Mouse (Mus musculus) adrenal gland, adult 18-20 months (tissue): Measurements from ENCODE around the gene Gpr15. TPM values are rescaled to one million over a fixed set of nuclear protein-coding genes. Genes with fewer than 3 reads are reported as not detected.

ENCODE experiments used
- DNase-seq, 2 experiments: peaks; one replicate each; pipeline ENCODE4 v3.0.0; 2021 to 2022; ENCODE audit warnings: low spot score in 2 of 2
- total RNA-seq, 2 experiments: library from RNA; stranded (reverse); gene quantifications; 1 replicate in 1 of 2; 2 replicates in 1 of 2; pipeline ENCODE4 v1.2.3; 2021

The Gpr15 gene
- total RNA-seq, 2 experiments from 2014 or later: not detected

DNA sequence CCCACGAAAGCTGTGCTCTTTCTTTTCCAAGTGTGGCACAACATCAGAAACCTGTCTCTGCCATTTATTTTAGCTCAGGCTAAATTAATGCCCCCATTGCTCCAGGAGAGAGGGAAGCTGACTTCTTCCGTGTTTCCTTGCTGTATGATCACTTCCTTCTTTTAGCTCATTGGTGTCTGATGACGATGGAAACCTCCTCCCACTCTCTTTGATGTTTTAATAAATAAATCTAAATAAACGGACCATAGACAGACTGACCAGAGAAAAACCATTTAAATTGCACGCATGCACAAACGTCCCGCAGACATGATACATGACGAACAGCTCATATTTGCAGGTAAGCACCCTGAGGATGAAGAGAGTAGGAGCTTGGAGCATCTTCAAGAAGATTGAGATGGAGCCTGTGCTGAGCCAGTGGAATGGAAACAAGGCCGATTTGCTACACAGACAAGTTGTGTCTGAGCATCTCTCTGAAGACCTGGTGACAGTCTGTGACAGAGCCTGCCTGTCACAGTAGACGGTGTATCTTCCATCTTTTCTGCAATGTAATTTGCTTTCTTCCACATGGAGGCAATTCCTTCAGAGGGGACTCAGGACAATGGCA lies 16.4 kb downstream of the Gpr15 start:
- DNase-seq: no peak

DNA sequence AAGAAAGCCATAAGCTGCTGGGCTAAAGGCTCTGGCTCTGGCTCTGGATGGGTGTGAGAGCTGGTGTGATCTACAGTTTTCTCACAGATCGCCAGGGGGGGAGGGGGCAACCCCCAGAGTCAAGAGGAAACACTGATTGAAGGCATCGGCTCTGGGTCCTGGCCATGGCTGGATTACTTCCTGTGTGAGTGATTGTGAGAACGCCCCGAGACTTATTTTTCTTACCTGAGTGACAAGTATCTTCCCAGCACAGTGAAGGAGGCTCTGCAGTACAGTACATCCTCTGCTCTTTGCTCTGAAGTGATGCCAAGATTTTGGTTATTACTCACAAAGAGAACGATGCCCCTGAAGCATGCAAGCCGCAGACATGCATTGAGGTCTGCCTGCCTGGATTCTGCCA lies 17.1 kb downstream of the Gpr15 start:
- DNase-seq: no peak

DNA sequence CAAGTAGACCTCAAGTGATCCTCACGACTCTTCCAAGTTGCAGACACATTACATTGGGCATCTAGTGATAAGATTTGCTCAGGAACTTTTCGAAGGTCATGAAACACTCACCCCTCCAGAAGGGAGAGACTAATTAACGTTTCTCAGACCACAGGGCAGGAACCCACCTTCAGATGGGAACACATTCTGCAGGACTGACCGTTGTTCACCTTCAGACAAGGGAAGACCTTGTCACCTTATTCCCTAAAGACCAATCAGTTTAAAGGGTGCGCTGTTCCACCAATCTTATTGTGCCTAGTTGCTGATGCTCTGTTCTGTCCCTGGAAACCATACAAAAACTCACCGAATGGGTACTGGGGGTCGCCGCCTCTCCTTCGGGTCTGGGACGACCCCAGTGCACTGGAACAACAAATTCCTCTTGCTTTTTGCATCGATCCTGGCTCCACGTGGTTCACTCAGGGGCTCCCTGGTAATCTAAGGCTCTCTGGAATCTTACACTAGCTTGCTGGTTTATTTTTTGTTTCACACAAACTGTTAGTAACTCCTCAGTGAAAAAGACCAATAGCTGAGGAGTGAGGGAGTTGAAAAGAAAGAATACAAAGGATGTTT lies 17.9 kb downstream of the Gpr15 start:
- DNase-seq: no peak

DNA sequence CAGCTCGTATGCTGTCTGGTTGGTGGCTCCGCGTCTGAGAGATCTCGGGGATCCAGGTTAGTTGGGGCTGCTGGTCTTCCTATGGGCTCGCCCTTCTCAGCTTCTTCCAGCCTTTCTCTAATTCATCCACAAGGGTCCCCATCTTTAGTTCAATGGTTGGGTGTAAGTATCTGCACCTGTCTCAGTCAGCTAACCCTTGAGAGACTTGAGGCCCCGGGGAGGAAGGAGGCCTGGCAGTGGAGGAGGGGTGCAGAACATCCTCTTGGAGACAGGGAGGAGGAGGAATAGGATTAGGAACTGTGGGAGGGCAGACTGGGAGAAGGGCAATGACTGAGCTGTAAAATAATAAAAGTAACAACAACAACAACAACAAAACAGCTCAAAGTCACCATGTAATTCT lies 18.7 kb downstream of the Gpr15 start:
- DNase-seq: no peak

DNA sequence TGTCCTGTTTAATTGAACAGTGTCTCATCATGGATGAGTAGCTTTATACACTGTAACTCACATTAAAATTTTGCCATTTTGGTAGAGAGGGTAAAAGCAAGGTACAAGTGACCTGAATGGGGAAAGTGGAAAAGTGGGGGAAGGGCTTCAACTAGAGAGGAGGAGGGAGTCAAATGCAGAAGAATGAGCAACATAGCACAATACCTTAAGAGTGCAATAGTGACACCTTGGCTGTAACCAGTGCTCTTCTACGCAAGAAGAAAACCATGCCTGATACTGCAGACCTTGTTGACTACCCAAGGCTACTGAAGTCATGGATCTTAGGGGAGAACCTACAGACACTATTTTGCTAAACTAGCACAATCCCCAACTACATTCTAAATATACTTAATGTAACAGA lies 21.6 kb downstream of the Gpr15 start:
- no peak for DNase-seq

DNA sequence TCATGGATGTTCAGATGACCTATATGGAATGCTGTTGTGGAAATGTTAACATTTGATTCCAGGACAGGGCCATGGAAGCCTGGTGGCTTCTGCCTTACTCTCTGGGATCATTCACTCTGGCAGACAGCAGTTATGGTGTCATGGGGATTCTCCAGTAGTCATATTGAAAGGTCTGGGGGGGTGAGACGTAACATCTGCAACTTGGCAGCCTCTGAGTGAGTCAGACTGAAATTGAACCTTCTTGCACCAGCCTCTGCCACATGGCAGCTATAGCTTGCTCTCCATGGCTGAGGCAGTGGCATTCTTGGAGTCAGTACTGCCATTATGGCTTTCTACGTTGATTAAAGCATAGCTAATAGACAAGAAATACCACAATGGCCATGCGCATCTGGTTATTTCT lies 22.1 kb downstream of the Gpr15 start:
- DNase-seq: no peak

DNA sequence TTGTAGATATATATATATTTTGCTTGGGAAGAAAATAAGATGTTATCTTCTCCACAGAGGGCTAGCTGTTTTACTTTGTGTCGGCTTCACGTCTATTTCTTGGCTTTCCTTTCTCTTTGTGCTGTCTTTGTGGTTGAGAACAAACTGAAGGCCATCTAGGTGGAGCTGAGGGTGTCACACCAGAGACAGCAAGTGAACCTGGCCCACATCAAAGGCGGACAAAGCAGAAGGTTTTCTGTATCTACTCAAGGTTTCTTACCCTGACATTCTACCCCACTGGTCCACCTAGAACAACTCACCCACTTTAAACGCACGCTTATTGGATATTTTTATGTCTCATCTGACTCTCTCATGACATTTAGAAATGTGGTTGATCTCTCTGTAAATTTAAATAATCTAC lies 24.8 kb downstream of the Gpr15 start:
- no peak for DNase-seq

DNA sequence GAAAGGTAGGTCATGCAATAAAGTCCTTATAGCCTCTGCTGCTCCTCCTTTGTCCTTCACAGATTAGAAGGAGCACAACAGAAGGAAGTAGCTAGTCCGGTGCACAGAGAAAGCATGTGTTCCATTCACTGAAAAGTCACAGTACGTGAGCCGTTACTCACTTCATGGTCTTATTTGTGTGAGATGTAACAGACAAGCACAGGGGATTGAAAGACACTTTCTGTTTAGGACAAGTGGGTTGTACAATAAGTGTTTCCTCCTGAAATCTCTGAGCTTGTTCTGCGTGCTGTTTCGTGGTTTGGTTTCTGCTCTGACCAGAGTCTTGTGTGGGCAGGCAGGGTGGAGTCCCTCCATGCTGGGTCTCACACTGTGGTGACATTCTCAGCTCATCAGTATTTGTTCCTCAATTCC lies 28.5 kb downstream of the Gpr15 start:
- DNase-seq: no peak

DNA sequence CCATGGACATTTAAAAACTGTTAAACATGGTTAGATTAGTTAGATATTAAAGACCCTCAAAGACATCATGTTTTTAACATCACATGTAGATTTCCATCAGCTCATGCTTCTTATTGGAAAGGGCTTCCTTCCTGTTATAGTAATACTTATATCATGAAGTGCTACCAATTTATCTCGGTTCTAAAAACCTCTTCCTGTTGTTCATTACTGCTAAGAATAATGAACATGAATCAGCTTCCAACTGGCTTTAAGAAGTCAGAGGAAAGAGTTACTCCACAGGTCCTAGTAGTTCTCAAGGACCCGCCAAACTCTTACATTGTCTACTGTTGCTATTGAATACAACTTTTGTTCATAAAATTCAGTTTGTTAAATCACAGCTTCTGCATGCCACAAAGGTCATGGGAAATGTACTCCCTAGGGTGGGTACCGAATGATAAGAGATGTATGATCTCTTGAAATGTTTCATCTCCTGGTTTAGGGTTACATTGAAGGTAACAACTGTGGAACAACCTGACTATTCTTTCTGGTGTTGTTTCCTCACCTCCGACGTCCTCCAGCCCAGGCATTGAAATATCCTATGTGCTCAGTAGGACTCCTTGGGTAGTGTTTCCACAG lies 29.2 kb downstream of the Gpr15 start:
- DNase-seq: no peak

DNA sequence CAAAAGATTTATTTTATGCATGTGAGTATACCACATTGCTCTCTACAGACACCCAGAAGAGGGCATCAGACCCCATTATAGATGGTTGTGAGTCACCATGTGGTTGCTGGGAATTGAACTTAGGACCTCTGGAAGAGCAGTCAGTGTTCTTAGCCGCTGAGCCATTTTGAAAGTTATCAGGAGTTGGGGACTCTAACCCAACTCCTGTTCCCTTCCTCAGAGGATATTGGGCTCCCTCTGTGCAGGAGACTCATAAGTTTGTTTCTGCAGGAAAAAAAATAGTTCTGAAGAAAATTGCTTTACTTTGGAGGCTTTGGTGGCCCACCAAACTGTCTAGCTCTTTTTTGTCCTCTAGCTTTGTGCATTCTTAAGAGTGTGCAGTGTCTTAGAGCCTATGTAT lies 30.3 kb downstream of the Gpr15 start:
- no peak for DNase-seq

DNA sequence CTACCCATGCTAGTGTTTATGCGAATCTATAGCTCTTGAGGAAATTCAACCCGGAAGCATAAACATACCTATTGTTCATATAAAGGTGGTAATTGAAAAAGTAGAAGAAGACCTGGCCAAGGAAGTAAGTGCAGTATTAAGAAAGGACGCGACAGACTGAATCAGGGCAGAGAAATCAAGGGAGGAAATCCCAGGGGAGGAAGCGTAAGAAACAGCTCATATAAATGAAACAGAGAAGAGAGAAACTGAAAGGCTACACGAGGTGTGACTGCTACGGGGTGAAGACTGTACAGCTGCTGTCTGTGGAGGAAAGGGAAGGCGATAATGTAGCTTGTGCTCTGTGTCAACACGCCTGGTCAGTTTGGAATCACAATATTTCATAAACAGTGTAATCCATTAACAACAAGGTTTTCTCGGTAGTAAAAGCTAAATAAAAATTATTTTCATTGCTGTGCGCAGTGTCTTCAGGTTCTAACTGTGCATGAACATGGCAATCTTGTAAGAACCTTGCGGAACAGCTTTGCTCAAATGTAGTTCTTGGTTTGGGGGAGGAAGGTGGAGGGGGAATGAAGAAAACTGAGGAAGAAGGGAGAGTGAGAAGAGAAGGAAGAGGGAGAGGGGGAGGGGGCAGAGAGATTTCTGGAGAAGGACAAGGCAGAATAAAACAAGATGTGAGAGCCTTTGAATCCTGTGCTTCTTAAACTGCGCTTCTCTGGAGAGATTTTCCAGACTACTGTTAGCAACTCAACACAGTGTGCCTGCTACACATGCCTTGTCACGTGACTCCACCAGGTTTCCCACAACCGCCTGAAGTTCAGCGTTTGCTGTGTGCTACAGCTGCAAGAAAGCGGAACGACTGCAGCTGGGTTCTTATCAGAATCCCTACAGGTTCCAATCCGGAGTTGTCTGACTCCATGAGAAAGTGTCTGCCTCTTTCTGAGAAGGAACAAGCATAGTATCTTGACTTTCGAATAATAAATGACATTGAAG lies 33.0 kb downstream of the Gpr15 start:
- no peak for DNase-seq

DNA sequence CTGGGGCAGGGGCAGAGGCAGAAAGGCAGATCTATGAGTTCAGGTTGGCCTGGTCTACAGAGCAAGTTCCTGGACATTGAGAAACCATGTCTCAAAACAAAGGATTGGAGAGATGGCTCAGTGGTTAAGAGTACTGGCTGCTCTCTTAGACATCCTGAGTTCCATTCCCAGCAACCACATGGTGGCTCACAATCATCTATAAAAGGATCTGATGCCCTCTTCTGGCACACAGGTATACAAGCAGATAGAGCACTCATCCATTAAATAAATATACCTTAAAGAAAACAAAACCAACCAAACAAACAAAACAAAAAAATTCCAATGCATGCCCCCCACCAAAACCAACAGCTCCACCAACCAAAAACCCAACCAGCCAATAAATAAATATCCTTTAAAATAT lies 34.3 kb downstream of the Gpr15 start:
- no peak for DNase-seq

DNA sequence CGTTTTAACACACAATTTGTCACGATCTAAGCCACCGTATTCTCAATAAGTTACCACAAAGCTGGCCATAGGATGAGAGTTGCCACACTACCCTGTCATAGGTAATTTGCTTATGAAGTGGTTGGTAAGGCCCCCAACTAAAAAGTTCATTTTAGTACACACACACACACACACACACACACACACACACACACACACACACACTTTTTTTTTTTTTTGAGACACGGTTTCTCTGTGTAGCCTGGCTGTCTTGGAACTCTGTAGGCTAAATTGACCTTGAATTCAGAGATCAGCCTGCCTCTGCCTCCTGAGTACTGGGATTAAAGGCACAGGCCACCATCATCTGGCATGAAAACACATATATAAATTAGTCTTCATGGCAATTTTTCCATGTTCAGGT lies 35.0 kb downstream of the Gpr15 start:
- DNase-seq: no peak

DNA sequence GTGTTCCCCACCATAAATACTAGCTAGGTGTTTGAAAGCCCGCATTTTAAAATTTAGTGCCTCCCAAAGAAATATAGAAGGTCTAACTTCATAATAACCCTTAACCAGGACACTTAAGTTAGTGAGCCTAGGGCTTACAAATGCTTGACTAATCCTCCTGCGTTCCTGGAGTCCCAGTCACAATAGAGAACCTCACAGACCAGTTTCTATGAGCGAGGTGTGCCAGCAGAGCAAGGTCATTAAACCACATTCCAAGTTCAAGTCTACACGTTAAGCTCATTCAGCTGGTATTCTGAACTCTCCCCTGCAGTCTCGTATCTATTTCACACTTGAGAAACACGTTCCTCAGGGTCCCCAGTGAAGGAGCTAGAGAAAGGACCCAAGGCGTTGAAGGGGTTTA lies 36.0 kb downstream of the Gpr15 start:
- DNase-seq: no peak

DNA sequence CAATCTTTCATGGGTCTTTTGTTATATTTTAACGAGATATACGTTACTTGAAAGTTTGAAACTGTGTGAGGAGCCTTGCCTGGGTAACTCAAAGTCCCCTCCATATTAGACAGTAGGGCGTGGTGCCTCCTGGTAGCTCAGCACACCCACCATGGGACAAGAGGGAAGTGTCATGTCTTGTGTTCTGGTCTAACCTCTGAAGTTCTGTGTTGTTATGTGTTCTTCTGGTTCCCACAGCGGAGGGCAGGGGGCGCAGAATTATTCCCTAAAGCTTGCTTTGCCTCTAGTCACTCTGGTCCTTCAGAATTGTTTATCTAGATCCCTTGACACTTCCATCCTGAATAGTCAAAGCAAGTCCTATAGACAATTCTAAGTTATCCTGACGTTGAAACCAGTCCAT lies 36.8 kb downstream of the Gpr15 start:
- DNase-seq: no peak

DNA sequence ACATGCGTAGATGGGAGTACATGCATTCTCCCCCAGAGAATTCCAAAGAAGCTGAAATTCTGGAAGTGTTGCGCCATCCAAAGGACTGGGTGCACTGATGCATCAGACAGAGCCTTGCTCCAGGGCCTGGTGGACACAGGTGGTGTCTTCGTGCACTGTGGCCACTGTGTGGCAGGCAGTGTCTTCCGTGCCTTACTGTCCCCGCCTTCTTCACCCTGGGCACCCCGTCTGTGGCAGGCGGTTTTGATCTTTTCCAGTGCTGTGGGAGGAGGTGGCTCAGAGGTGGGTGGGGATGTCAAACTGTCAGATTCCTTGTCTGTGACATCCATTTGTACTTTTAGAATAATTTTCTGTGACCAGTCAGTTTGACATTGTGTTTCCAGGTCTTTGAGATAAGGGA lies 40.2 kb downstream of the Gpr15 start:
- no peak for DNase-seq

DNA sequence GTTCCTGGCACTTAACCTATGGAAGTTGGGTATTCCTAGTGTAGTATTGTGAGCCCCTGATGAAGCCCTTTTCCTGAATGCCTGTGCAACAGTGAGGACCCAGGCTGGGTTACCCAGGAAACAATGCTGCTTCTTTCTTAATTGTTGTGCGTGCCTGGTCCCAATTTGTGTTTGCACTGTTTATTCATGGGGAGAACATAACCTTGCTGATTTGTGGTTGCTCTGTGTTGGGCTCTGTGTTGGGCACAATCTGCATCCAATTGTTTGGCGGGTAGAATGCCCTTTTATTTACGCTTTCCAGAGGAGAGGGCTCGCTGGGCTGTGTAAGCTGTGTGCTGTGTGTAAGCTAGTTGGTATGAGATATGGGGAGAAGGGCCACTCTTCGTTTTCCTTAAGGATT lies 41.4 kb downstream of the Gpr15 start:
- no peak for DNase-seq

DNA sequence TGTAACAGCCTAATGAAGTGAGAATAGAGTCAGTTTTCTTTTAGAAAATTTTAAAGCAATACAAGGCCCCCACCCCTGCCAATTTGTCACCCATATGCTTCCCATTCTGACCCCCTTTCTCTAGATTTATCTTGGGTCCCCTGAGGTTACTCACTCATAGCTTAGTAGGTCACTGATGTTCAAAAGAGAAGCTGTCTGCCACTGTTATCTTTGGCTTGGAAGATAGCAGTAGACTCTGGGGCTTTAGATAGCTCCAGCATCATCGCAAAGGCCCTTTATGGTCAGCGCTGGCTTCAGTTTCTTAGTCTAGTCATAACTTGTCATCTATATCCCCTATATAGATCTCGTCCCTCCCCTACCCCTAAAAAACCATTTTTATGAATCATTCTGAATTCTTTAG lies 42.2 kb downstream of the Gpr15 start:
- no peak for DNase-seq

DNA sequence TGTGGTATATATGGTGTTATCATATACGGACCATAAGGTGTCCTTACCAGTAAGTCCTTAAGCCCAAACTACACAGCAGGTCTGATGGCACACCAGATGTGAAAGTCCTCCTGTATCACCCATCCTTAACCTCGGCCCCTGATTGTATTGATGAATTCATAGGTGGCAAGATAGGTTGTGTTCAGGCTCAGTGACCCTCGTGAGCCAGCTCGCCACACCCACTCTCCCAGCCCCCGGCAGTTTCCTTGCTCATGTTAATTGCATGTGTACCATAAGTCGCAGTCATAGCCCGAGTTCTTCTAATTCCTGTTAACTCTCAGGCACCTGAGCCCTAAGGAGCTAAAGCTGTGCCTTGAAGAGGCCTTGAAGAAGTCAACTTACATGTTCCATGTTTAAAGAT lies 42.7 kb downstream of the Gpr15 start:
- no peak for DNase-seq

DNA sequence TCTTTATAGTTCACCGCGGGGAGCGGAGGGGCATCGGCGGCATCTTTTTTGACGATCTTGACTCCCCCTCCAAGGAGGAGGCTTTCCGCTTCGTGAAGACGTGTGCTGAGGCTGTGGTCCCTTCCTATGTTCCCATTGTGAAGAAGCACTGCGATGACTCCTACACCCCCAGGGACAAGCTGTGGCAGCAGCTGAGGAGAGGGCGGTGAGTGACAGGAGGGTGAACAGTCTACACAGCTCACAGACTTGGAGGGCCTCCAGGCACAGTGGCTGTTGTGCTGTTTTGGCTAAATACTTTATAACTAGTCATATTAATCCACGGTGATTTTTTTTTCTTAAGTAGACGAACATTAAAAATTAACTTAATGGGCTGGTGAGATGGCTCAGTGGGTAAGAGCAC lies 43.6 kb downstream of the Gpr15 start:
- no peak for DNase-seq

DNA sequence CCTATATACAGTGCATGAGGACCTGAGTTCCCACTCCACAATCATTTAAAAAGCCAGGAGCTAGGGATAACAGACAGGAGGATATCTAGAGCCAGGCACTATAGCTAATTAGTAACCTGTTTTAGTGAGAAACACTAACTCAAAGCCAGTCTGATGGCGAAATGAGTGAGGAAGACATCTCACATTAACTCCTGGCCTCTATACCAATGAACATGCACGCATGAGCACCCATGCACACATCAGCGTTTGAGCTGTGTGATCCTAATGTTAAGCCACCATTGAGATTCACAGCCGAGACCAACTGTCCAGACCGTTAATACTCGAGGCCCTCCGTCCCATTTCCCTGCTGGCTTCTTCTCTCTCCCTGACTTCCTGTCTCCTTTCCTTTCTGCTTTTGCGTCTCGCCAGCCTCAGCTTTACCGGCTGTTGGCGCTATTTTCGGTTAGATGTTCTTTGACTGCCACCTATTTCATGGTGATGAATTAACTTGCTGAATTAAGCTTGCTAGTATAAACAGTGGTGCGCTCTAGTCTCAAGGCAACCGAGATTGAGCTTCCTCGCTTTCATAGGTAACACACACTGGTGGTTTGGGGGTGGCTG lies 45.0 kb downstream of the Gpr15 start:
- DNase-seq: no peak
